Mouse (Mus musculus): ENCODE measurements around the gene Tmprss9. TPM values are rescaled to one million over a fixed set of nuclear protein-coding genes. Genes with fewer than 3 reads are reported as not detected.
"Not testable (repeated sequence)": the region's sequence is repeated elsewhere in the genome, so short reads cannot be mapped to it uniquely, and the experiment has no call there.

The Tmprss9 gene
- total and polyA plus RNA-seq, 2 experiments, result 0.05 to 0.09 TPM

GRCm38 (mm10) chr10:80824827-80825226 is 46.8 kb upstream of the Tmprss9 start:
- H3K36me3 ChIP-seq (ENCODE audit: control insufficient read depth, insufficient read depth, low read length), result peaks cover 7% of the 10 kb centered on the region

GRCm38 (mm10) chr10:80826151-80827062 is 45.2 kb upstream of the Tmprss9 start, which contains the start of gene Oaz1:
Oaz1 (plus strand) TSS chr10:80826656.
- H3K4me3 ChIP-seq (ENCODE audit: insufficient read depth, low read depth, low read length), result peak within 1 kb of the TSS; percentile 99
- peak within 1 kb of the TSS; percentile 98 for H3K27ac ChIP-seq (replicated peaks; ENCODE audit: insufficient read depth, low read depth, low read length)
- TF ChIP-seq POLR2A (IDR thresholded peaks at IDR 0.05; ENCODE audit: extremely low read depth, insufficient read depth, low read length) (peak; percentile 89), CTCF (IDR thresholded peaks at IDR 0.05; ENCODE audit: low read depth, low read length) (no peak)
- WGBS, result under 1% methylated on average over 76 of the region's 82 CpGs
- peaks cover 8% of the 10 kb centered on the region for H3K36me3 ChIP-seq (ENCODE audit: control insufficient read depth, insufficient read depth, low read length)
- peak within 1 kb of the TSS; percentile 99 for H3K9ac ChIP-seq (ENCODE audit: low read depth, low read length)
- DNase-seq (ENCODE audit: extremely low read depth, low read depth, low spot score), result peak; percentile 98
- H3K27me3 ChIP-seq (ENCODE audit: control insufficient read depth, insufficient read depth, low read length), result no peaks in the 10 kb centered on the region
- peaks cover 37% of the 10 kb centered on the region for H3K4me1 ChIP-seq (ENCODE audit: control insufficient read depth, insufficient read depth, low read length)
- peaks cover 16% of the 10 kb centered on the region; the same call in 1 of the 2 replicates for H3K79me2 ChIP-seq (ENCODE audit: control insufficient read depth, insufficient read depth, low read length)

More at GRCm38 (mm10) chr10:80824827-80825226, 46.8 kb upstream of the Tmprss9 start:
- peak; percentile 21 for DNase-seq (ENCODE audit: extremely low read depth, low read depth, low spot score)
- Histone ChIP-seq H3K79me2 (ENCODE audit: control insufficient read depth, insufficient read depth, low read length) (peaks cover 16% of the 10 kb centered on the region; the same call in 1 of the 2 replicates), H3K4me3 (ENCODE audit: insufficient read depth, low read depth, low read length) (no peak overlapping the region), H3K9ac (ENCODE audit: low read depth, low read length) (no peak overlapping the region; the same call in 1 of the 2 replicates), H3K4me1 (ENCODE audit: control insufficient read depth, insufficient read depth, low read length) (peaks cover 29% of the 10 kb centered on the region), H3K27ac (replicated peaks; ENCODE audit: insufficient read depth, low read depth, low read length) (peak overlapping the region; percentile 84; the same call in 1 of the 2 replicates), H3K27me3 (ENCODE audit: control insufficient read depth, insufficient read depth, low read length) (no peaks in the 10 kb centered on the region)
- TF ChIP-seq CTCF (IDR thresholded peaks at IDR 0.05; ENCODE audit: low read depth, low read length) (no peak), POLR2A (IDR thresholded peaks at IDR 0.05; ENCODE audit: extremely low read depth, insufficient read depth, low read length) (no peak)
- 46% methylated on average over 2 of the region's 2 CpGs for WGBS

DNA sequence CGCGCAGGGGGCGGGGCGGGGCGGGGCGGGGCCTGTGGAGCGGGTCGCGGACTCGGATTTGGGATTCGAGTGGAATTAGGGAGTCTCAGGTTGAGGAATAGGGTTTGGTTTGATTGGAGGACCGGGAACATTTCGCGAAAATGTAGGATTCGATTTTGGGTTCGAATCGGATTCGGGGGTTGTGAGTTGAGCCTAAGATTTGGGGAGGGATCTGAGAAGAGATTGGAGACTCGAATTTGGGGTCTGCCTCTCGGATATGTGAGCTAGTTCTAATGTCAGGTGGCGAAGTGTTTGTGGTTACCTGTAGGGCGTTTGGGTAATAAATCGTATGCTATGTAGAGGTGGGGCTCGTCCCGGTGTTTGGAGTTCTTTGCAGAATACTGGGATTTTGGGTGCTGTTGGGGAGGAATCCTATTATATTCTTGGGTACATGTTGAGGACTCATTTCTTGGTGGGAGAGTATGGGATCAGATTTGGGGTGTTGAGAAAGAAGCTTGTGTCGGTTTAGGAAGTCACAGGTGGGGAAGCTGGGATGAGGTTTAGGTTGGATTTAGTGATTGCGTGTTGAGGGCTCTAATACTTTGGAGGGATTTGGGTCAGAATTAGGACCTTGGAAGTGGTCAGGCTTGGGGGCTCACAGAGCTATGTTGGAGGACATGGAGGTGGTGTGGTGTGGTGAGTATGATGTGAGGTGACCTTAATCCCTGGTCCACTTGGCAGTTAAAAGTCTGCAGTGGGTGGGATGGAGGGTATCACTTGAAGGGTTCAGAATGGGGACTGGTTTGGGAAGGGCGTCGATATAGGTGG is 44.4 kb upstream of the Tmprss9 start:
- Histone ChIP-seq H3K27ac (replicated peaks; ENCODE audit: insufficient read depth, low read depth, low read length) (peak overlapping the region; percentile 56), H3K27me3 (ENCODE audit: control insufficient read depth, insufficient read depth, low read length) (no peaks in the 10 kb centered on the region), H3K36me3 (ENCODE audit: control insufficient read depth, insufficient read depth, low read length) (peaks cover 8% of the 10 kb centered on the region), H3K9ac (ENCODE audit: low read depth, low read length) (peak overlapping the region; percentile 99), H3K4me3 (ENCODE audit: insufficient read depth, low read depth, low read length) (peak overlapping the region; percentile 99), H3K4me1 (ENCODE audit: control insufficient read depth, insufficient read depth, low read length) (peaks cover 37% of the 10 kb centered on the region), H3K79me2 (ENCODE audit: control insufficient read depth, insufficient read depth, low read length) (peaks cover 16% of the 10 kb centered on the region; the same call in 1 of the 2 replicates)
- TF ChIP-seq CTCF (IDR thresholded peaks at IDR 0.05; ENCODE audit: low read depth, low read length) (no peak), POLR2A (IDR thresholded peaks at IDR 0.05; ENCODE audit: extremely low read depth, insufficient read depth, low read length) (no peak)
- WGBS, result 3% methylated on average over 29 of the region's 29 CpGs
- peak; percentile 17 for DNase-seq (ENCODE audit: extremely low read depth, low read depth, low spot score)

DNA sequence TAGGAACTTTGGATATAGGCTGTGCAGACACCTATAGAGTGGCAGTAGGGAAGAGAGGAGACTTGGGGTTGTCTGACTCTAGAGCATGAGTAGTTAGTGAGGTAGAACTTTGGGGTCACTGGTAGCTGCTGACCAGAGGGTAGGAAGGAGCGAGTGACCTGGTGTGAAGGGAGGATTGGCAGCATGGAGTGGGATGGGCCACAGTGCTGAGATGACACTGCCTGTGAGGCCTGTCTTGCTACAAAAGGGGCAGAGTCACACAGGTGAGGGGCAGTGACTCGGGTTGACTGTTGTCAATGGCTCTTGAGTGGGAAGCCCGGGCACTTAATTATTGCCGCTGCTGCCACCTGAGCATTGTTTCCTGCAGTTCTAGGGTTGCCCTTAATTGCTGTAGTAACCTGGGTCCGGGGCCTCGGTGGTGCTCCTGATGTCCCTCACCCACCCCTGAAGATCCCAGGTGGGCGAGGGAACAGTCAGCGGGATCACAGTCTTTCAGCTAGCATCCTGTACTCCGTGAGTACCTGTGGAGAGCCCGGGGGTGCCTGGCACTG is 43.7 kb upstream of the Tmprss9 start:
- Histone ChIP-seq H3K27me3 (ENCODE audit: control insufficient read depth, insufficient read depth, low read length) (no peaks in the 10 kb centered on the region), H3K4me1 (ENCODE audit: control insufficient read depth, insufficient read depth, low read length) (peaks cover 37% of the 10 kb centered on the region), H3K4me3 (ENCODE audit: insufficient read depth, low read depth, low read length) (peak overlapping the region; percentile 99), H3K9ac (ENCODE audit: low read depth, low read length) (peak overlapping the region; percentile 99), H3K36me3 (ENCODE audit: control insufficient read depth, insufficient read depth, low read length) (peaks cover 8% of the 10 kb centered on the region), H3K79me2 (ENCODE audit: control insufficient read depth, insufficient read depth, low read length) (peaks cover 16% of the 10 kb centered on the region; the same call in 1 of the 2 replicates), H3K27ac (replicated peaks; ENCODE audit: insufficient read depth, low read depth, low read length) (no peak overlapping the region; the same call in 1 of the 2 replicates)
- TF ChIP-seq POLR2A (IDR thresholded peaks at IDR 0.05; ENCODE audit: extremely low read depth, insufficient read depth, low read length) (no peak), CTCF (IDR thresholded peaks at IDR 0.05; ENCODE audit: low read depth, low read length) (no peak)
- 31% methylated on average over 10 of the region's 10 CpGs for WGBS
- peak; percentile 48 for DNase-seq (ENCODE audit: extremely low read depth, low read depth, low spot score)

GRCm38 (mm10) chr10:80828587-80828986 is 43.1 kb upstream of the Tmprss9 start:
- not testable (repeated sequence) for DNase-seq (ENCODE audit: extremely low read depth, low read depth, low spot score)
- WGBS, result 43% methylated on average over 9 of the region's 9 CpGs
- peaks cover 37% of the 10 kb centered on the region for H3K4me1 ChIP-seq (ENCODE audit: control insufficient read depth, insufficient read depth, low read length)

More at GRCm38 (mm10) chr10:80828587-80828986, 43.1 kb upstream of the Tmprss9 start:
- Histone ChIP-seq H3K4me3 (ENCODE audit: insufficient read depth, low read depth, low read length) (peak overlapping the region; percentile 99; the same call in 1 of the 2 replicates), H3K79me2 (ENCODE audit: control insufficient read depth, insufficient read depth, low read length) (peaks cover 16% of the 10 kb centered on the region; the same call in 1 of the 2 replicates), H3K9ac (ENCODE audit: low read depth, low read length) (peak overlapping the region; percentile 55)
- H3K27me3 ChIP-seq (ENCODE audit: control insufficient read depth, insufficient read depth, low read length); H3K27ac ChIP-seq (replicated peaks; ENCODE audit: insufficient read depth, low read depth, low read length); H3K36me3 ChIP-seq (ENCODE audit: control insufficient read depth, insufficient read depth, low read length): not testable (repeated sequence)

All from liver, adult 2 months (tissue).